Mouse (Mus musculus): Measurements from ENCODE around the gene Glycam1. TPM values are rescaled to one million over a fixed set of nuclear protein-coding genes. Genes with fewer than 3 reads are reported as not detected.

Gene Glycam1
- not detected for polyA plus RNA-seq (2014; fragmentation: Illumina TruSeq; extraction: RNeasy Lipid Tissue Mini Kit (QIAGEN cat#74804); ENCODE audit: low read depth, low replicate concordance)

DNA sequence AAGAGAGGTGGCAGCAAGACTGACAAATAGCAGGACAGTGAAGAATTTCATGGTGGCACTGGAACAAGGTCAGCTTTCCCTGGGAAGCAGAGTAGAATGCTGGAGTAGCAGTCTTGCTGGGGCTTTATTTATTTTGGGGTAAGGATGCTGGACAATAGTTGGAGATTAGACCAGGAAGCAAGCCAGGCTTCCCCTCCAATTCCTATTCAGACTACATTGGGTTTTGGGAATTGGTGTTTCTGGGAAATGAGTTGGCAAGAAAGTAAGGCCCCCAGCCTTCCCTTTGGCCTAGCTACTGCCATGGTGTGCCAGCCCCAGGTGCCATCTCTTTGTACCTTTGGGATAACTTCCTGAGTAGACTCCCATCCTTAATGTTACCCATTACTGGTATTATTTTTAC lies at the start of gene Glycam1:
Gene Glycam1 (minus strand): TSS at position 101 of the 400 bp plus-strand sequence.

GRCm38 (mm10) chr15:103537822-103538213 lies 27.1 kb downstream of the Glycam1 start, which contains the start of gene Ppp1r1a:
Ppp1r1a (minus strand) TSS chr15:103538003.

Other genes starting within 250 kb of the Glycam1 start
- gene Zfp385a, start 225.0 kb downstream of the Glycam1 start, polyA plus RNA-seq (2014; fragmentation: Illumina TruSeq; extraction: RNeasy Lipid Tissue Mini Kit (QIAGEN cat#74804); ENCODE audit: low read depth, low replicate concordance), result not detected
- gene Itga5, start 198.3 kb downstream of the Glycam1 start, polyA plus RNA-seq (2014; fragmentation: Illumina TruSeq; extraction: RNeasy Lipid Tissue Mini Kit (QIAGEN cat#74804); ENCODE audit: low read depth, low replicate concordance), result 2.1 TPM
- gene Gtsf1, start 134.6 kb downstream of the Glycam1 start, polyA plus RNA-seq (2014; fragmentation: Illumina TruSeq; extraction: RNeasy Lipid Tissue Mini Kit (QIAGEN cat#74804); ENCODE audit: low read depth, low replicate concordance), result not detected
- gene Gtsf2, start 116.6 kb downstream of the Glycam1 start, polyA plus RNA-seq (2014; fragmentation: Illumina TruSeq; extraction: RNeasy Lipid Tissue Mini Kit (QIAGEN cat#74804); ENCODE audit: low read depth, low replicate concordance), result not detected
- 2.5 TPM for gene Nckap1l, start 111.3 kb downstream of the Glycam1 start, polyA plus RNA-seq (2014; fragmentation: Illumina TruSeq; extraction: RNeasy Lipid Tissue Mini Kit (QIAGEN cat#74804); ENCODE audit: low read depth, low replicate concordance)
- 0.08 TPM for gene Pde1b, start 62.0 kb downstream of the Glycam1 start, polyA plus RNA-seq (2014; fragmentation: Illumina TruSeq; extraction: RNeasy Lipid Tissue Mini Kit (QIAGEN cat#74804); ENCODE audit: low read depth, low replicate concordance)
- gene Ppp1r1a, start 27.1 kb downstream of the Glycam1 start, polyA plus RNA-seq (2014; fragmentation: Illumina TruSeq; extraction: RNeasy Lipid Tissue Mini Kit (QIAGEN cat#74804); ENCODE audit: low read depth, low replicate concordance), result not detected
- gene Mucl1, start 190.4 kb upstream of the Glycam1 start, polyA plus RNA-seq (2014; fragmentation: Illumina TruSeq; extraction: RNeasy Lipid Tissue Mini Kit (QIAGEN cat#74804); ENCODE audit: low read depth, low replicate concordance), result not detected